Mouse (Mus musculus) layer of hippocampus, postnatal 10 days (tissue): ENCODE measurements at regions not wholly inside any gene's neighbourhood (a gene's known extent, or its start where the extent isn't known, plus 50 kb on each side); places are given as distances from the start of the nearest gene placed in this dataset.

Source experiments
- DNase-seq, 2 experiments: peaks; one replicate each; pipeline ENCODE4 v3.0.0; 2021; ENCODE audit warnings: low spot score in 2 of 2

DNA sequence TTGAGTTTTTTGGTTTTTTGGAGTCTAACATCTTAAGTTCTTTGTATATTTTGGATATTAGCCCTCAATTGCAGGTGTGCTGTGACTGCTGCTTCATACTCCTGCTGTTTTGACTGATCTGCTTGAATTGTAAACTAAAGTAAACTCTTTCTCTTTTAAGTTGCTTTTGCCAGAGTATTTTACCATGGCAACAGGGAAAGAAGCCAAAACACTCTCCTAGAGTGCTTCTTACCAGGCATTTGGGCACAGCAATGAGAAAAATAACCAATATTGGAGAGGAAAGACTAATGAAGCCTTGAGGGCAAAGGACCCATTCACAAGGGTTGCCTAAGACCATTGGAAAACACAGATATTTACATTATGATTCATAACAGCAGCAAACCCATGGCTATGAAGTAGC lies 437.3 kb downstream of the Wdr11 start:
- no peak for DNase-seq

DNA sequence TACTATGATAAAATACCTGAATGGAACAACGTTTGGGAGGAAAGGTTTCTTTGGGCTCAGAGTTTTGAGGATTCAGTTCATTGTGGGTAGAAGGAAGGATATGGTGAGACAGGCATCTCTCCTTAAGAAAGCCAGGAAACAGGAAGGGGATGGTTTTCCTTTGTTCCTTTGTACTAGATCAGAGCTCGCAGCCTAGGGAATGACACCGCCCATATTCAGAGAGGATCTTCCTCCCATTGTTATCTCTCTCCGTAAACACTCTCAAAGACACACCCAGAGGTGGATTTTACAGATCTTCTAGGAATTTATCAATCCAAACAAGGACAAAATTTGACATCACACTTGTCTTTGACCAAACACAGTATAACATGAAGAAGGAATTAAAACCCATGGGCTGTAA lies 439.0 kb downstream of the Wdr11 start:
- no peak for DNase-seq

DNA sequence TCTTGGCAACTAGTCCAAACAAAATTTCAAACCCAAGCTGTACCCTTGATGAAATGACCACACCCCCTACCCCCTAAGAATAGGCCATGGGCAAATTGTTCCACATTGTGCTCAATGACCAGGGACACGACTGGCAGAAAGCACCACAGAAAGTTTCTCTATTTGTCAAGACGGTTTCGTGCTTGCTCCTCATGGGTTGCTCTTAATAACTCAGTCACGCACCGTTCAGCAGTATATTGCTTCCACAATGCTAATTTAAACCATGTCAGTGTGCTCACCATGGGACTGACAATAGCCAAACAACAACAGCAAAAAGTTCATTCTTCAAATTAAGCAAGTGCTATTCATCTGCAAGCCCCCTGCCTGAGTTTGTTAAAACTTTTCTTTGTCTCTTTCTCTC lies 444.6 kb downstream of the Wdr11 start:
- no peak for DNase-seq

DNA sequence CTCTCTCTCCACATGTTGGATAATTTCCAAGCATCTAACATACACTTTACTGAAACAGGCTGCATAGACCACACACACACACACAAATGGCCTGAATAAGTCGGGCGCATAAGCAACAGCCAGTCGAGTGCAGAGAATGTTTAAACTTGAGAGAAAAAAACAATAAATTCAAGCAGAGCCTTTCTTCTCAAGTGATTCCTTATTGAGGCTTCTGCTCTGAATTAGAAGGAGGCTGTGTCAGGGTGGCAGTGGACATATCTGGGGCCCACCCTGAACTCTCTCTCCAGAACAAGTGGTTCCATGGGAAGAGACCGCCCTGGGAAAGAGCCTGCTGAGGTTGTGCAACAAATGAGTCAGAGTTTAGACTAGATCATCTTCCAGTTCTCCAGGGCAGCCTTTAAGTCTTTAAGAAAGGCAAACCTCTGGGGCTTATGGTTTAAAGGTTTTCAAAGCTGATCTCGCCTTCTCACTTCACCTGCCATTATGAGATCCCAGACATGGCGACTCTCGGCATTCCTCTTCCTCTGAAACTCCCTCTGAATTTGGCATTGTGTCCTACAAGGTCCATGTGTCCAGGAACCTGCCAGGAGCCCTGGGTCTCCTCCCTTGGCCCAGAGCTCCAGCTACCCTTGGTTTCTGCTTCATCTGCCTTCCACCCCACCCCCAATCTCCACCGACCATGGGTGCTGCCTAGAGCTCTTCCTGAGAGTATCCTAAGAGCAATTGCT lies 445.3 kb downstream of the Wdr11 start:
- DNase-seq = no peak

DNA sequence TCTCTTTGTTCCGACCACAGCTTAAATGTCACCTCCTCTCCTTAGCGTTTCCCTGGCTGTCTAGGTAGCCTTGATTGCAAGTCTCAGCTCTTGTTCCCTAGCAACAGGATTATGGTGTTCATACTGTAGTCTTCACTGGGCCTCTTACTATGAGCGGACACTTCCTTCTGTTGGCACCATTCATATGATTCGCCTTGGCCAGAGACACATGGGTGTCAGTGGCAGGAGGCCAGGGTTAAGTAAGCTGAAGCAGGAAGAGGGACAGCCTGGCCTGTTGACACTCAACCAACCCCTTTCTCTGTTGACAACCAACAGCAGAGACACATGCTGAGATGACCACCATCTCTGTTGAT lies 445.9 kb downstream of the Wdr11 start:
- DNase-seq = no peak

DNA sequence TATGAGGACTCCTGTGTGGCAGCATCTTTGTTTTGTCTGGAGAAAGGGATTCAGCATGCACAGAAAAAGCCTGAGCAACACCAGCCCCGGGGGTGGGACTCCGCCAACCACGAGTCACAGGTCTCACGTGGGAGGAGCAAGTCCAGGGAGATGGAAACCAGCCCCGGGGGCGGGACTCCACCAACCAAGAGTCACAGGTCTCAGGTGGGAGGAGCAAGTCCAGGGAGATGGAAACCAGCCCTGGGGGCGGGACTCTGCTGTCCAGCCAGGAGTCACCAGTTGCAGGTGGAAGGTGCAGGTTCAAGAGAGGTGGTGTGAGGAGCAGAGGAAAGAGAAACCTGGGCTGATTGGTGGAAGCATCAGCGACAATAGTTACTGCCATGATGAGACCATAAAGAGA lies 448.9 kb downstream of the Wdr11 start:
- DNase-seq = no peak

DNA sequence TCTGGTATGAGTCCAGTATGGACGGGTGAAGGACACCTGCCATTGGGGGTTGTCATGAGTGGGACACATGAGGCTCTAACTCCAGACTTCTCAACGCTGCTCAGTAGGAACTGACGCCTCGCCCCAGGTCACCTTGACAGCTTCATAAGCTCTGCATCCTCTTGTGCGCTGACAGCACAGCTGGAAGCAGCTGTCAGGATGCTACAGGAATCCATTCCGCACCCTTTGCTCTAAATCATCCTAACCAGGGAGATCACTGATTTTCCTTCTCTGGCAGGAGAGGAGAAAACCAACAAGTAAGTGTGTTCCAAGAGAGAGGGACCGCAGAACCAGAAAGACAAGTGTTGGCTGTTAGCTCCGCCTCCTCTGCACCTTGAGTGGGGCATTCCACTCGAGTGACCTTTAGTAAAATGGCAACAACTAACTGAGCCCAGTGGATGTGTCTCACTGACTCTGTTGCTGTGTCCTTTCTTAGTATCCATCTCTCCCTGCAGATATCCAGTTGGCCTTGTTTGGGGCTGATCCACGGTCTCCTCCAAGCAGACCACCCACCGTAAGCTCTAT lies 449.8 kb downstream of the Wdr11 start:
- no peak for DNase-seq

DNA sequence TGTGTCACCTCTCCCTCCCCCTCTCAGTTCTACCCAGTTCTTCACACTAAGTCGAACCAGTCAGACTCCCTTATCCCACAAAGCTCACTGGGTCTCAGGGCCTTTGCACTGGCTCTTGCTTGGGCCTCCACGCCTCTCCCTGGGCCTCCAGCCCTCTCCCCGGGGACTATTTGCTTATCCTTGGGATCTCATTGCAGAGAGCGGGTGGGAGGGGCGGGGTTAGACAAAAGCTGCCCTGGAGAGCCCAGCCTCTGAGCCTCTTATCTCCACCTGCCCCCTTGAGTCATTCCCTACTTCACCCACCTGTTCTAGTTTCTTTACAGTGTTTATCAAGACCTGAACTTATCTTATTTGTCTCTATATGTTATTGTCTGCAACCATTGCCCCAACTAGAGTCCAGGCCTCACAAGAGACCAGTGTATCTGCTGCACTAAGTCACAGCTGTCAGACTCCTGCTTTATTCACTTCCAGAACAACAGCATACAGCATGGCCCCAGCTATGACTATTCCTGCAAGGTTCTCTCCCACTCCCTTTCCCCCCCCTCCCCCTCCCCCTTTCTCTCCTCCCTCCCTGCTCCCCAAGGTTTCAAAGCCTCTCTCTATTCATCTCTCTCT lies 450.7 kb downstream of the Wdr11 start:
- no peak for DNase-seq

DNA sequence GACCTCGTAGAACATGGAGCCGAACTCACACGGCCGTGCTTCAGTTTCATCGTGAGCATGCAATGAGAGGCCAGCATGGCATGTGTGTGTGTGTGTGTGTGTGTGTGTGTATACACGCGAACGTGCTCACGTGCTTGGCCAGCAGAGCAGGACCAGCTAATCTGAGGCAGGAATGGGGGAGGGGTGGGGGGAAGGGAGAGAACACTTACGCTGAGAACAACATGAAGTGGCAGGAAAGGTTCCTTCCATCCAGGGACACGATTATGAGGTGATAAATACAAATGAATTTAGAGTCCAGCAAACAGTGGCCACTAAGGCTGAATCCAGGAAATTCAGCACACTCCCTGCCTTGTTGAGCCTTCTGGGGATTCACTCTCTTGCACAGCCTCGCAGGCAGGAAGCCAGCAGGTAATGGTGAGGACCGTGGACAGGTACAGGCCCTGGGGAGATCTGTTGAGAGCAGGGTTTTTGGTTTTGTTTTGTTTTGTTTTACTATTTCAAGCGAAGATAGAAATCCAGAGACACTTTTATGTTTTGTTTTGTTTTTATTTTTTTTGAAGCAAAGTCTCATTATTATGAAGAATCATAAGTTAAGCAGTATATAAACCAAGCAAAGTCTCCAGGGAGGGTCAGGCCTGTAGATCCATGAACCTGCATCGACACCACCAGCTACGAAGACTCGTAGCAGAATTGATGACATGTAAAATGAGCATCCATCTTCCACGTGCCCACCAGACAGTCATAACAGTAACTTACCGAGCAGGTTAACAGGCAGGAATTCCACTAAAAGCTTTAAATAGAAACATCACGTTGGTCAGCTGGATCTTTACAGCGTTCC lies 452.0 kb downstream of the Wdr11 start:
- DNase-seq = no peak

DNA sequence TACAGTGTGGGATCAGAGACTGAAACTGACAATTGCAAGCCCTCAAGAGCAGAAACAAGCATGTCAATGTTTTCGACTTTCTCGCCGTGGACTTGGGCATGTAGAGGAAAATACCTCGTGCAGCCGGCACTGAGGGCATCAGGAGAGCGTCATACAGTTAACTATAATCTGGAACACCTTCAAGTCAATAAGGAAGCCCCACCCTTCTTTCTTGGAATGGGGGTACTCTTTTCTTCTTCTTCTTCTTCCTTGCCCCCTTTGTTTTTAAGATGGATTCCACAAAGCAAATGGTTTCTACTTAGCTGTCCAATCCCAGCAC lies 452.5 kb downstream of the Wdr11 start:
- no peak for DNase-seq

DNA sequence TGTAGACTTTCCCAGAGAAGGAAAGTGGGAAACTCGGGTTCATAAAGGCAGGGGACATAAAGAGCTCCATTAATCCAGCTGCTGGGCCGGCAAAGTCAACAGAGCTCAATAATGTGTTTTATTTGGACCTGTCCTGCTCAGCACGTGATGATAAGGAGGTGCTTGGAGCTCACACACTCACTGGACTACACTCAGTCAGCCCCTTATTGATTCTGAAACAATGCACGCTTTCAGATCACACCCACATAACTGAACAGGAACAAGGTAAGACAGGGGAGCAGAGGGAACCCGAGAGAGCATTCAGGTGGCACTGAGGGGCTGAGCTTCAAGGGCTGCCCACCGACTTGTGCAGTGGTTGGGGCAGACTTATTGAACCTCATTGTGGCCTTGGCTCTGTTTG lies 452.9 kb downstream of the Wdr11 start:
- DNase-seq = no peak

DNA sequence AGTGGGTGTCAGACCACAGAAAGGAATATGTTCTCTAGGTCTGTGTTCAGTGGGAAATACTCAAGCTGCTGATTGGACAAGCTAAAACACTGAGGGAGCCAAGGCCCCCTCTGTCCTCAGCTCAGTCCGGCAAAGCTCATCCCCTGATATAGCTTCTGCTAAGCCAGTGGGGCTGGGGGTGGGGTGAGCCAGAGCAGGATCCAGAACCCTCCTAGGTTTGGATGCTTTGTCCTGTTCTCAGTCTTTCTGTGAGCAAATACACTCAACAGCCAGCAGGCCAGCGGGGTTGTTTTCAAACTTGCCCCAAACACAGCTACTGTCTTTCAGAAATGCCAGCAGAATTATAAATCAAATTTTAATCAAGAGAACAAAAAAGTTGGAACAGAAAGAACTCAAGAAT lies 454.4 kb downstream of the Wdr11 start:
- no peak for DNase-seq

DNA sequence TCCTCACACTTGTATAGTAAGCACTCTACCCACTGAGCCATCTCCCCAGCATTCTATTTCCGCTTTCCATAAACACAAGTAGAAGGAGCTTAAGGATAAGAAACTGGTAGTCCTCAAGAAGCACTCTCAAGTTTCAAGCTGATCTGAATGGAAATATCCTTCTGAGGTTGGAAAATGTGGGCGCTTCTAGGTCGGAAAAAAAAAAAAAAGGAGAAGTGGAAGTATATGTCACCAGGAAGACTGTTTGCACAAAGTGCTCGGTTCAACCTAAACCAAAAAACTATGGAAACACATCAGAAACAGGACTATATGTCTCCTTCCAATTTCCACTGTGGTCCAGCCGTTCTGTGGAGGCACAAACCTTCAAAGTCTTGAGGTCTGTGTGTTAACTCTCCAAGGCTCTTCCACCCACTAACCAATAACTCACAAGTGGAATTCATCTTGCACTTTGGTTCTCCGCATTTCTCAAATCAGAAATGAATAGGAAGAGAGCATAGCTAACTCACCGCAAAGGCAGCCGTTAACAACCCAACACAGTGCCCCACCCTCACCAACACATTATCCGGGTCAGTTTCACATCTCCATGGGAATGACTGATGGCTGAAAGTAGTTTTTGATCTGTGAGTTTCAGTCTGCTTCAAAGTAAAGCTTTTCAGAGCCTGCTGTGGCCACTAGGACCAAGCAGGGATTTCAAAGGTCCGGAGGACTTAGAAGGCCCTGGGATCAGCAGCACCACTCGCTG lies 455.8 kb downstream of the Wdr11 start:
- no peak for DNase-seq

DNA sequence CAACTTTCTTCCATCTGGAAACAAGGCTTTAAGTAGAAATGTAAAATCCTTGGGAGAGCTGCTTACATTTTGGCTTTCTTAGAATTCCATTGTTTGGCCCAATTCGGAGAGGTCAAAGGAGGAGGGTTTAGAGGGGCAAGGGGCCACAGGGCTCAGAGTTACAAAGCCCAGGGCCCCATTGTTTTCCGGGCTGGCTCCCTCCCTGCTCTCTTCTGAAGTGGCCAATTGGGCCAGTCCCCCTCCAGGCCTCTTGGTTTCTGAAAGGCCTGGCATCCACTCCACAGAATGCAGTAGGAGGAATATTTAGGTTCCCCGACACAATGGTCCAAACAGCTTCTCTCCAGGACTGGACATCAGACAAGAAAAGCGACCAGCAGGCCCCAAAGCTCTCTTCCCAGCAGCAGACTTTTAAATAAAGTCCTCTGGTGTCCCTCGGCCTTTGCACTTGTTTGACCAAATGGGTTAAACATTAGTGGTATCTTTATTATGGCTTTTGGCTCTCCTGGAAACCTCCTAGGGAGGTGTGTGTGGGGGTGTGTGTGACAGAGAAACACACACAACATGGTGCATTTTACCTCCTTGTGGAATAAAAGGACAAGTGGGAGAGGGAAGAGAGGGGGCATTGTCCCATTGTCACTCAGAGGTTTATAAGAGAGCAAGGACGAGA lies 456.6 kb downstream of the Wdr11 start:
- no peak for DNase-seq

DNA sequence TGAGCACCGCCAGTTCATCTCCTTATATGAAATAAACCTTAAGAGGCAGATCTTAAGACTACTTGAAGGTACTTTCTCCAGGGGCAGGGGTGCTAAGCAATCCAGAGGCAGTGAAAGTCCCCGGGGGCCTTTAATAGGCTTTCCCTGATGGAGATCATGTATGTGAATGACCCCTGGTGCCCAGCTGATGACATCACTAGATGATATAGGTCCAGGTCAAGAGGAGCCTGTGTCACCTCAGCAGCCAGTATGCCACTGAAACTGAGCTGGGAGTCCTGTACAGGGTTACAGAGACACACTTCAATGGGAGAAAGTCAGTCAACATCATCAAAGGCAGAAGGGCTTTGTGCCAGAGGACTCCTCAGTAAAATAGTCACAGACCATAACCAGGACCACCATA lies 457.8 kb downstream of the Wdr11 start:
- no peak for DNase-seq

DNA sequence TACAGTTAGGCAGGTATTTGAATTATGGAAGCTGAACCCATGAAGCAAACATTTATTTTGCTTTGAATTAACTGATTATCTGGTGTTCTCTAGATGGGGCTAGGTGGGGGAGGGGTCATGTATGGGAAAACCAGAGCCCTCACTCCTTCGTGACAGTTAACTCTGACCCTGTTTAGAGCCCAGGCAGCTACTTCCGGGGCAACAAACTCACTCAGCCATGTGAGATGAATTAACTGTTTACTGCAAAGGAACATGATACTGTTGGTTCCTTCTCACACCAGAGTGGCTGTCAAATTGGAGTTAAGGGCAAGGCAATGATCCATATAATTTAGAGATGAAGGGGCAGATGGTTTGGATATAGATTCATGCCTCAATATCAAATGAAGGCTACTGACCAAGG lies 458.5 kb downstream of the Wdr11 start:
- no peak for DNase-seq

DNA sequence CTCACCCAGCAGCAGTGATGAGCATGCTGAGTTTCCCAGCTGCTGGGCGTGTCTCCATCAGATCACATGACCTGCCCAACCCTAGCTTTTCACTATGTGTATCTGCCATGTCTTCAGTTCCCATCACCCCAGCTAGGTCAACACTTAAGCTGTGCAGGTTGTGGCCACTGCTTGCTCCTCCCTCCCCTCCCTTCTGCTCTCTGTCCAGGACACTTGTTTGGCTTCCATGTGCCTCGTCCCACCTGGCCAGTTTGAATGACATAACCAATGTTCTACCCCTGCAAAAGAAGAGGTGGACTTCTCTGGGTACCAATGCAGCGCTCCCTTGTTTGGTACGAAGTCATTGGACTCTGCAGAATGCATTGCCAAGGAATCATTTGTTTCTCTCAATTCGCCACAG lies 460.7 kb downstream of the Wdr11 start:
- DNase-seq = no peak

DNA sequence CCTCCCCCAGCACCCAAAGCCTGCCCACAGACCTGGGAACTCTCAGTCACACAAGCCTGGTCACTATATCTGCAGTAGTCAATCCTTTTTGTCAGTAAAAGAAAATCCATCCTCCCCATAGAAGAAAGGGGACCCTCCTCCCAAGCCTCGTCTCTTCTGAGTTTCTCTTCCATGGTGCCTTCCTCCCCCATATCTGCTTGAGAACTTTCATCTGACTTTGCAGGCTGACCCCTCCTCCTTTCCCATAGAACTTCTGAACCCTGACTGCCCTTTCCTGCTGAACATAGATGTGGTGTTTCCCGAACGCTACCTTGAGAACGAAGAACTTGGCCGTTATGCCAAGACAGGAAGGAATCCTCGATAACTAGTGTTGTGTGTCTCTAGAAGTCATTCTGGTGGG lies 462.5 kb downstream of the Ate1 start:
- no peak for DNase-seq

DNA sequence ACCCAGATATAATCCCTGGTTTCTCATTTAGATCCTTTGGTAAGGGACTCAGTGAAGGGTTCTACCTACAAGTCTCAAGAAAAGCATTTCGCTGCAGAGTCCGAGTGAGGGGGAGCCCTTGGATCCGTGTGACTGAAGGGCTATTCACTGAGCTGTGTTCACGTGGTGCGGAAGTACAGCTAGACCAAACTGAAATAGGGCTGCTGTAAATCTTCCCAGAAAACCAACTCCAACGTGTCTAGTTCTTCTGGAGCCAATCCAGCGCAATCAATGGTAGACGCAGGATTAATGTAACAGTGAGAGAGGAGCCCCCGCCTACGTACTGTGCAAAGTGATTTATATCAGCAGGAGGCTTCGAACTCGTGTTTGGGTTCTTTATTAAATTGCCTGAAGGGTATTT lies 461.9 kb downstream of the Ate1 start:
- DNase-seq = no peak

DNA sequence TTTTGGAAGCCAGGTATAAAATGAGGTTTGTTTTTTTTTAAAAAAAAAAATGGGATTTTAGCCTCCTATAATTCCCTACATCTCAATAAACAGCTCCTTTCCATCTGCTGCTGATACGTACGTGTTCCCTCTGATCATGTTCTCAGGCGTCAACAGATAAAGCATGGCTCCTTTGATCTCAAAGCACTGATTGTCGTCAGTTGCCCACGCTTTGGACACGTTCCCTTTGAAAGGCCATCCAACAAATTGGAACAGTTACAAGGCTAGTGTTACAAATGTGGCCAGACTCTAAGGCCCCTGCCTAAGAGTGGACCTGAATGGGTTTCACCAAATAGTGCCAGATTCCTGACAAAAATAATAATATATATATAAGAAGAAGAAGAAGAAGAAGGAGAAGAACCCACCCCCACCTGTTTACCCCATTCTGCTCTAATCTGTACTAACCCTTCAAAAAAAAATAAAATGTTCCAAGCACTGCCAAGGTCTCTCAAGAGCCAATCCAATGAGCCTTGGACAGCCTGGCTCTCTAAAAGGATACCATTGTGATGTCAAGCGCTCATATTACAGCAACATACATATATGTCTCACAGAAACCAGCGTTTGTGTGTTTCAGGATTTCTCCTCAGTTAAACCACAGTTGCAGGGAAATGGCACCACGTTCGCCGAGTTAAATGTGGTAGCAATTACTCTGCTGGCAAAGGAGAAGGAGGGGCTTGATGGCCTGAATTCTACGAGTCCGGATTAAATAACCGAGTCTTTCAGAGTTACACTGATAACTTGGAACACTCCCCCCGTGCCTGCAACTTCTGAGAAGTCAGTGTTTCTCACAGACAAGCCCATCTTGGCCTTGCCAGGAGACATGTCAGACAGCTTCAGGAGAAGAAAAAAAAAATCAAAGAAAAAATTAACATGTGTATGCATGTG lies 460.2 kb downstream of the Ate1 start:
- no peak for DNase-seq
